Mouse (Mus musculus) lung, postnatal 0 days (tissue): ENCODE measurements at regions not wholly inside any gene's neighbourhood (a gene's known extent, or its start where the extent isn't known, plus 50 kb on each side); places are given as distances from the start of the nearest gene placed in this dataset.

Experiments used
- CTCF ChIP-seq: IDR thresholded peaks from 2 replicates; pipeline ENCODE4 v1.5.1; 2016; ENCODE audit warnings: antibody characterized with exemption, mild to moderate bottlenecking
- EP300 ChIP-seq: IDR thresholded peaks from 2 replicates; pipeline ENCODE4 v1.6.1; 2016; ENCODE audit warnings: antibody characterized with exemption, mild to moderate bottlenecking, control low read depth

DNA sequence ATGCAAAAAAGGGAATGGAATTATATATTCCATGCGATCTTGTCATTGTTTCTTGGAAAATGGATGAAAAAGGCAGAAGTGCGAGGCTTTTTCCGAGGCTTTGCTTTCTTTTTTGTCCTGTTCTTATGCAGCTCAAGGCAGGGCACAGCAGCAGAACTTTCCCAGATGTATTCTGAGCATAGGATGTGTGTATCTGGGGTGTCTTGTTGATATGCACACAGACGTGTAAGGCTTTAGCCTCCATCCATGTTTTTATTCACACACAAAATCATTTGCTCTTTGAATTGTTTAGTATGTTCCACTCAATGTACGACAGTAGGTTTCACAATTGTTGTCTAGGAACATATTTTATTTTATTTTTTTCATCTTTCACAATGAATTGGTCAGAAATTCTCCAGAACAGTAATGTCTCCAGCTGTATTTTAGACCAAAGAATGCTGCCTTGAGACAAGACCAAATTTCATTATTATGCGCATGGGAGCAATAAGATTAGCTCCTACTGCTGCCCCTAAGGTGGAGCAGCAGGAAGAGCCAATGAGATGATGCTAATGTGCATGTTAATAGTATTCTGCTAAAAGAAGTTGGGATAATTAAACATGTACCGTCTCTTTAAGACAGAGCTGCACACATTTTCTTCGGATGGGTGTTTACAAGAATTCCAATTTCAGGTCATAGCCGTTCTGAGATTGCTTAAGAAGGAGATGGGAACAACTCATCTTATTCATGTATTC lies 678.7 kb downstream of the 5730522E02Rik start:
- TF ChIP-seq CTCF: no peak
- no peak for TF ChIP-seq EP300
